Mouse (Mus musculus) lung, adult 2 months (tissue): ENCODE results near the gene Samd13. TPM values are rescaled to one million over a fixed set of nuclear protein-coding genes. Genes with fewer than 3 reads are reported as not detected.

Source experiments
- DNase-seq: peaks from one replicate; pipeline ENCODE4 v3.0.0; 2022
- H3K4me1 ChIP-seq: fragments of 200-500 bp; 2 replicates; pipeline ENCODE4 v1.6.1; 2011; ENCODE audit warnings: low read length; ENCODE audit not compliant: control insufficient read depth, insufficient read depth
- H3K4me3 ChIP-seq: fragments of 200-500 bp; replicated peaks from 2 replicates; pipeline ENCODE3; 2011; ENCODE audit warnings: low read depth, mild to moderate bottlenecking, control low read depth, low read length; ENCODE audit errors: extremely low read depth
- CTCF ChIP-seq: fragments of 200-500 bp; IDR thresholded peaks from 2 replicates; pipeline ENCODE4 v1.5.1; 2011; ENCODE audit warnings: mild to moderate bottlenecking, low read length, control low read depth; ENCODE audit not compliant: insufficient read depth
- POLR2A ChIP-seq: fragments of 200-500 bp; IDR thresholded peaks from 2 replicates; pipeline ENCODE4 v1.6.1; 2011; ENCODE audit warnings: low read depth, mild to moderate bottlenecking, control low read depth, low read length, borderline replicate concordance; ENCODE audit errors: extremely low read depth
- WGBS: fragments of 180-500 bp; shearing (Covaris S2); methylation state at CpG from one replicate; pipeline ENCODE4 v1.1.7; 2018; 5-methylcytosine and 5-hydroxymethylcytosine counted together
- polyA plus RNA-seq: library from polyadenylated mRNA; depleted of rRNA; stranded (reverse); fragments of >200 nt; gene quantifications from 2 replicates; pipeline ENCODE4 v1.2.3, GENCODE M21; 2012; rRNA removed

Samd13 gene
- 0.11 and 0.17 TPM in 2 replicates for polyA plus RNA-seq

DNA sequence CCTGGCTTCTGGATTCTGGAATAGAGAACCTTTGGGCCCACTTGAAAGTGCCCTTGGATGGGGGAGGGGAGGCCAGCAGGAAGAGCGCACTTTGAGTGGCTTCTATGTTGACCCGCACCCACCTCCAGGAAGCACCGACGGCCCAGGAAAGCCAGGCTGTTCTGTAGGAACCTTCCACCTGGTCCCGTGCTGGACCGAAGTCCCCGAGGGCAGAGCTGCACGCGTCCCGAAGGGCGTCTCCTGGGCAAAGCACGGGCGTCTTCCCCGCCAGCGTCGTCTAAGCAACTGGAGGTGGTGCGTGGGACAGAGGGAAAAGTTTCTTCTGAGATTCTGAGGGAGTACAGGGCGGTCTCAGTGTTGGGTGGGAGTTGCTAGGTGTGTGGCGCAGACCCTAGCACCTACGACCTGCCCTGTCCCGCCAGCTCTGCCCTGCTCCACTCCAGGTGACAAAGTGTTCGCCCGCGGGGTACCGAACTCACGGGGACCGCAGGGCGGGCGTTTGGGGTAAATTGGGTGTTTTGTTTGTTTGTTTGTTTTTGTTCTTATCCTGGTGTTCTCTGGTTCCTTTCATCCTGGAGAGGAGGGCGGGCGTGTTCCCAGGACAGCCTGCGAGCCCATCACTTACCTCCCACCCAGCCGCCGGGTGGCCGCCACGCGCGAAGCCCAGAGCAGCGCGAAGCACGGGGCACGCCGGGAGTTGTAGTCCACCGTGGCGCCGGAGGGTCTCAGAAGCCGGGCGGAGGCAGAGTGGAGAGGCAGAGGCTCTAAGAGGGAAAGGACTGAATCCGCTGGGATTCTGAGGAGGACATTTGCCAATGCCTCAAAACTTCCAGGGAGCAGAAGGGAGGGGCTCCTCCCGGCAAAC lies at the start of gene Samd13:
Gene Samd13, minus strand, starts transcription at position 782 of the 865 bp plus-strand sequence.
- TF ChIP-seq POLR2A (no peak), CTCF (no peak)
- DNase-seq, result peak; percentile 25
- Histone ChIP-seq H3K4me1 (peaks cover 7% of the 10 kb centered on the region), H3K4me3 (peak within 1 kb of the TSS; percentile 54)
- WGBS, result 3% methylated on average over 50 of the region's 50 CpGs

DNA sequence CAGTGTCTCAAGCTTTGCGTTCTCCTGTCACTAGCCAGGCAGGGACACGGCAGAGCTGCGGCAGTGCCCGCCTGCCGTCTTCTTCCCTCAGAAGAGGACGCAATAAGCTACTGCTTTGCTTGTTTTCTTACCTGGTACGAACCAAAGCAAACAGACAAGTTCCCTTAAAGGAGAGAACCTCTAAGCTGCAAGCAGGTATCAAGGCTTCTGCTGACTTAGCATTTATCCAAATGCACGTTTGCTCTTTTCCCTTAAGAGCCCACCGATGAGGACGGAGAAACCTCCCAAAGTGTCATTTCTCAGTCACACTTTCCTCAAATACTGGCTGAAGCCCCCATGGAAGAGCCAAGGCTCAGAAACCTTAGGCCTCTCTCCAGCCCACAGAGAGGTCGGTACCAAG lies 46.1 kb upstream of the Samd13 start:
- H3K4me1 ChIP-seq, result no peaks in the 10 kb centered on the region
- TF ChIP-seq CTCF, result no peak
- TF ChIP-seq POLR2A, result no peak
- no peak overlapping the region for H3K4me3 ChIP-seq
- 90% methylated on average over 11 of the region's 11 CpGs for WGBS
- no peak for DNase-seq

DNA sequence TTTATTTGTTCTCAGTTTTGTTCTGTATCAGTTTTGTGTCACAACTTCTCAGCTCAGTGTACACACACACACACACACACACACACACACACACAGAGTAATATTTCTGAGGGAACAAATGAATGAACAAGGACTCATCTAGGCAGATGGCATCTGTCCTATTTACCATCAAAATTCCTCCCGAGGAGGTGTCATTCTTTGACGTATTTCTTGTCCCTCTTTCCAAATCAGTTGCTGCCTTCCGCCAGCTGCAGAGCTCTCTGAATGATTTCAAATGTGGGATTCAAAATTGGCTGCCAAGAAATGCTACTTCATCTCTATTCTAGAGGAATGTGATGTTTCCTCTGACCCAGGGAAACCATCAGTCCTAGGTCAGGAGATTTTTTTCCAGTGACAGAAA lies 37.6 kb upstream of the Samd13 start:
- TF ChIP-seq CTCF (no peak), POLR2A (no peak)
- 63% methylated on average over 3 of the region's 3 CpGs for WGBS

DNA sequence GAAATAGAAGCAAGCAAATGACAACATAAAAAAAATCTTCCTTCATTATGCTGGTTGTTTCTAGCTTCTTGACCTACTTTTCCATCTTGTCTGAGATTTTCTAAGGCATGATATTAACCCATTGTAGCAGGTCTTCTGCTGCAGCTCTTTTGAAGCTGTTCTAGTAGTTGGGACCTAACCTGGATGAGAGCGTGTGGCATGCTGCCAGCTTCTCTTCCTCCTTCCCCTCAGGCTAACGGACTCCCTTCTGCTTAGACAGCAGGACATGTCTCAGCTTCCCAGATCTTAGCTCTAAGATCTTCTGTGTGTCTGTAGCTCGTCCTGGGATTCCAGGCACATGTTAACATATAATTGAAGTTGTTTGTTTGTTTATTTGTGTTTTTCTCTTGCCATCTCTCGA lies 34.3 kb upstream of the Samd13 start:
- no peak overlapping the region for H3K4me3 ChIP-seq
- DNase-seq, result no peak
- no peaks in the 10 kb centered on the region for H3K4me1 ChIP-seq
- TF ChIP-seq CTCF, result no peak
- TF ChIP-seq POLR2A, result no peak
- WGBS, result 55% methylated on average over 4 of the region's 4 CpGs

More for the DNA sequence above, 37.6 kb upstream of the Samd13 start:
- Histone ChIP-seq H3K4me3 (no peak overlapping the region), H3K4me1 (no peaks in the 10 kb centered on the region)
- DNase-seq, result no peak

DNA sequence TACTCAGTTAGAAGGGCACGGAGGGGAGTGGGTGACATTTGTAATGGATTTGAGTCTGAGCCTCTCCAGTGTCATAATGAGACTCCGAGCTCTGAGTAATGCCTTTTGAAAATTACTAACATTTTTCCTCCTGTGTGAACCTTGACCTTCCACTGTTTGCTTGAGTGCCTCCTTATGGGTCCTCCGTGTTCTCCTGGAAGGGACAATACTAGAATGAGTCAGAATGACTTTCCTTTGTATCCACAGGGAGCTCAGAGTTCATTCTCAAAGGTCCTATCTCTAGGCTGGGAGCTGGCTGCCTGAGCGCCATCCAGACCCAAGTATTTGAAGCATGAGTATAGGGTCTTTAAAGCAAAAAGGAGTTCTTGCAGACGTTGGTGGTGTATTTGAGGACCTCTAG lies 32.9 kb upstream of the Samd13 start:
- Histone ChIP-seq H3K4me3 (no peak overlapping the region), H3K4me1 (no peaks in the 10 kb centered on the region)
- no peak for DNase-seq
- WGBS, result 69% methylated on average over 5 of the region's 5 CpGs
- no peak for TF ChIP-seq POLR2A
- TF ChIP-seq CTCF, result no peak

DNA sequence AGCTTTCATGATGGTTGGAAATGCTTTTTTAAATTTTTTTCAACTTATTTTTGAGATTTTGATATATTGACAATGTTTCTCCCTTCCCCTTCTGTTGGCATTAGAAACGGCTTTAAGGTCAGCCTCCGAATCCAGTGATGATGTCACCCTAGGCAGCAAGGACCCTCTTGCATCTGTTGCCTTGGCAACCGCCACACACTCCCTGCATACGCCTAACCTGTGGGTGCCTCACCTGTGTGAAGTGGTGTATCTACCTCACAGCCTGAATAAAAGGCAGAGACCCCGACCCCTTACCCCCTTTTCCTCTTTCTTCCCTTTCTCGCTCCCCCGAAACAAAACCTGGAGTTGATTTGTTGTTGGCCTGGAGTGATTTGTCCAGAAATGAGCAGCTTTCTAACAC lies 26.9 kb upstream of the Samd13 start:
- TF ChIP-seq POLR2A, result no peak
- no peak for TF ChIP-seq CTCF
- H3K4me3 ChIP-seq, result no peak overlapping the region
- DNase-seq, result no peak
- 66% methylated on average over 7 of the region's 7 CpGs for WGBS
- H3K4me1 ChIP-seq, result no peaks in the 10 kb centered on the region

DNA sequence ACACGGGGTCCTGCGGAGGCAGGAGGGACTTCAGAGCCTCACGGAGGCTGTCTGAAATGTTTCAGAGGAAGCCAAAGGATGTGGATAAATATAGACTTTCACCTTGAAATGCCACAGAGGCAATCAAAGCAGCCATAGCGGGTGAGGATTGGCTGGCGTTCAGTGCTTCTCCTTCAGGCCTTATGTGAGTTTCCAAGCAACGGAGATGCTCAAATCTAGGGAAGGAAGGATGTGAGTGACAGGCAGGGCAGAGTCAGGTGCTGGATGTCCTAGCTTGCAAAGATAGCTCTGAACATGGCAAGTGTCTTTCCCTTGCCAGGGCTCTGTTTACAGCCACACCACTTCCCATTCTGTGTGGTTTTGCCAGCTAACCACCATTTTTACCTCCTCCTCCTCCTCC lies 26.2 kb upstream of the Samd13 start:
- H3K4me1 ChIP-seq, result no peaks in the 10 kb centered on the region
- TF ChIP-seq CTCF, result no peak
- no peak for TF ChIP-seq POLR2A
- no peak for DNase-seq
- H3K4me3 ChIP-seq, result no peak overlapping the region
- WGBS, result 42% methylated on average over 6 of the region's 6 CpGs

DNA sequence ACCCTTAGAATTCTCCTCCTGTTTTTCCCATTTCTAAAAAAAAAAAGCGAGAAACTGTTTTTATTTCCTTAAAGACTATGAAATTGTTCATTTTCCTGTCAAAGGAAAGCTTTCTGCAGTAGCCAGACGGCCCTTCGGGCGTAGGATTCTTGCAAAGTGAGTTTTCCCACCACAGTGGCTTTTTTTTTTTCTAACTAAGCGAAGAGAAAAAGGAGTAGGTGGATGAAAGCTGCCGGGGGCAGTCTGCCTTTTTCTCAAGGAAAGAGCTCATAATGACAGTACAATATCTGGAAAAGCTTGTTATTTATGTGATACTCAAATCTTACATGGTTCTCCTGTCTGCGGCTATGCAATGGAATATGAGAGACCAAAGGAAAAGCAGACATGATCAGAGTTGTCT lies 25.7 kb upstream of the Samd13 start:
- Histone ChIP-seq H3K4me3 (no peak overlapping the region), H3K4me1 (no peaks in the 10 kb centered on the region)
- WGBS, result 76% methylated on average over 7 of the region's 7 CpGs
- no peak for DNase-seq
- no peak for TF ChIP-seq POLR2A
- no peak for TF ChIP-seq CTCF

DNA sequence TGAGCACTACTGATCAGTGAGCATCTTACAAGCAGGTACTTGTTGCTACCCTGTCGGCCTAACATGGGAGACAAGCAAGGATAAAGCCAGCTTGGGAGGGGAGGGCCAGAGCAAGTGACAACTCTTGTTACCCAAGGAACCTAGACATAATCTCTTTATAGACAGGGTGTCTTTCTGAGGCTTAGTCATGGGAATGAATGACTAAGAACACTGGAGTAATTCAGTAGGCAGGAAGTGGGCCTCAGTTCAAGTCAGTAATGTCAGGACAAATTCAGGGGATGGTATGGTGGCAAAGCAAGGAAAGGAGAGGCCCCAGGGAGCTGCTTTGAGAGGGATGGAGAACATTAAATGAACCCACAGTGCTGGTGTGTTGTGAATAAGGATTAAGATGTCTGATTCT lies 23.7 kb upstream of the Samd13 start:
- no peak for TF ChIP-seq POLR2A
- no peak for TF ChIP-seq CTCF
- 97% methylated on average over 1 of the region's 1 CpGs for WGBS
- no peak overlapping the region for H3K4me3 ChIP-seq
- no peak for DNase-seq
- no peaks in the 10 kb centered on the region for H3K4me1 ChIP-seq

DNA sequence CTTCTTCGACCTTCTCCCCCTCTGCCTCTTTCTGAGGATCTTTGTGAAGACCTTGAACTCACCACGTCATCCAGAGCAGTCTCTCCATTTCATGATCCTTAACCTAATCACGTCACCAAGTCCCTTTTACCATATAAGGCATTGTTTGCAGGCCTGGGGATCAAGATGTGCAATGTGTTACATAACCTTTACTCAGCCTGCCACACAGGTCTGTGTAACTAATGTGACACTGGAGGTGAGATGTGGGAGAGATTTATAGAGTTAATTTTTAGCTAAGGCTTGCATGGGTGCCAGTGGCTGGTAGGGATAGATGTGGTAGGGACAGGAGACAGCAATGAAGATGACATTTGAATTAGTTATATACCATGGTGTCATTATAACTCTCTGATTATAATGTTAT lies 23.0 kb upstream of the Samd13 start:
- Histone ChIP-seq H3K4me1 (no peaks in the 10 kb centered on the region), H3K4me3 (no peak overlapping the region)
- no peak for DNase-seq
- TF ChIP-seq CTCF (no peak), POLR2A (no peak)
- 60% methylated on average over 3 of the region's 3 CpGs for WGBS

DNA sequence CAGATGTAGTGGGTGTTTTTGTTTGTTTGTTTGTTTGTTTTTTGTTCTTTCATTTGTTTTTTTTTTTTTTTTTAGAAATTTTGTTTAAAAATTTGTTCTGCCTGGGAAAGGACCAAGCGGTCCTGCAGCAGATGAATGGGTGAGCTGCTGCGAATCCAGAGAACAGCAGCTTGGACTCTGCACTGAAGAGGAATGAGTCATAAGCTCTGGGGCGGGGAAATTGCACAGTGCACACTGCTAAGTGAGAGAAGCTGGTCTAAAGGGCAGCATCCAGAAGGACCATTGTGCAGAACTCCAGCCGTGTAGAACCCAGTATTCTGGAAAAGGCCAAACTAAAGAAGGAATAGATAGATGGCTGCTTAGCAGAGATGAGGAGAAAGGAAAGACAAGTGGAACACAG lies 18.7 kb upstream of the Samd13 start:
- Histone ChIP-seq H3K4me3 (no peak overlapping the region), H3K4me1 (no peaks in the 10 kb centered on the region)
- no peak for DNase-seq
- 87% methylated on average over 4 of the region's 4 CpGs for WGBS
- TF ChIP-seq POLR2A, result no peak
- TF ChIP-seq CTCF, result no peak

DNA sequence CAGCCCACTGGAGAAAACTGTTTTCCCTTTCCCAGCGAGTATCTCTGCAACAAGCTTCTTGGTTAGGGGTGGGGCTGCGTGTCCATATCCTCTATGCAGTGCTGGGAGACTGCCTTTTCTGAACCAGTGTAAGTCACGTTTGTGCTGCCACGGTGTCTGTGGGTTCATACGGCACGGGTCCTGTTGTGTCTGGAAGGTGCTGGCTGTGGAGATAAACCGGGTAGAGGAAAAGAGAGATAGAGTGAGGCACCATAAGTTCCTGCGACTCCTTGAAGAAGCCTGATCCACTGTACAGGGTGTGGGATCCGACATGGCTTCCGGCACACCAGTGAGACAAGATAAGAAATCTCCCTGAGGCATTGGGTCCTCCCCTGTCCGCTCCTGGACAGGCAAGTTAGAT lies 14.7 kb upstream of the Samd13 start:
- Histone ChIP-seq H3K4me3 (no peak overlapping the region), H3K4me1 (no peaks in the 10 kb centered on the region)
- no peak for TF ChIP-seq POLR2A
- TF ChIP-seq CTCF, result no peak
- no peak for DNase-seq
- WGBS, result 59% methylated on average over 11 of the region's 11 CpGs
